Mouse (Mus musculus): Measurements from ENCODE around the gene Treml2. TPM values are rescaled to one million over a fixed set of nuclear protein-coding genes. Genes with fewer than 3 reads are reported as not detected.

Gene Treml2
- 0.12 TPM in 1 of 2 replicates, not detected in the other for polyA plus RNA-seq (2014; fragmentation: Nextera tagmentation; extraction: Ambion mirVana)

DNA sequence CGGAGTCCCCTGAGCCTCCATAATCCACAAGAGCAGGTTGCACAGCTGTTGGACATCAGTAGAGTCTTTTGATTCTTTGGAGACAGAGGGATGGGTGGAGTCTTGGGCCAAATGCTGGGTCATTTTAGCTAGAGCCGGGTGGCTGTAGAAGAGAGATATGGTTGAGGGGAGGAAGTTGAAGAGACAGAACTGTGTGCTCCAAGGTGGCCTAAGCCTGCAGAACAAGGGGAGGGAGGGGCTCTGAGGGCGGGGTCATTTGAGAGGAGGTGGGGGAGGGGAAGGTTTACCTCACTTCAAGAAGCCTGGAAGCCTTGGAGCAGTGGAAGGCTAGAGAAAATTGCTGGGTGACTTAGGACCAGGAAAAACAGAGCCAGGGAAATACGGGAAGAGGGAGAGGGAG lies at the start of gene Treml2:
Gene Treml2 (plus strand): TSS at position 296 of the 400 bp plus-strand sequence.
- Histone ChIP-seq H3K9me3 (ENCODE audit: control insufficient read depth, low read length) (no peaks in the 10 kb centered on the region), H3K4me1 (ENCODE audit: control insufficient read depth, insufficient read depth, low read length) (no peaks in the 10 kb centered on the region), H3K27ac (replicated peaks; ENCODE audit: low read depth, low read length) (no peak within 1 kb of the TSS), H3K4me3 (replicated peaks; ENCODE audit: low read depth, low read length) (no peak within 1 kb of the TSS), H3K36me3 (ENCODE audit: control insufficient read depth, insufficient read depth, low read length) (no peaks in the 10 kb centered on the region), H3K4me2 (ENCODE audit: low read length) (no peak within 1 kb of the TSS), H3K9ac (replicated peaks; ENCODE audit: low read length) (no peak within 1 kb of the TSS), H3K27me3 (ENCODE audit: control insufficient read depth, insufficient read depth, low read length) (no peaks in the 10 kb centered on the region)
- WGBS: 44% methylated on average over 3 of the region's 4 CpGs
- DNase-seq: no peak
- no peak for ATAC-seq (ENCODE audit: low FRiP score, low TSS enrichment)

DNA sequence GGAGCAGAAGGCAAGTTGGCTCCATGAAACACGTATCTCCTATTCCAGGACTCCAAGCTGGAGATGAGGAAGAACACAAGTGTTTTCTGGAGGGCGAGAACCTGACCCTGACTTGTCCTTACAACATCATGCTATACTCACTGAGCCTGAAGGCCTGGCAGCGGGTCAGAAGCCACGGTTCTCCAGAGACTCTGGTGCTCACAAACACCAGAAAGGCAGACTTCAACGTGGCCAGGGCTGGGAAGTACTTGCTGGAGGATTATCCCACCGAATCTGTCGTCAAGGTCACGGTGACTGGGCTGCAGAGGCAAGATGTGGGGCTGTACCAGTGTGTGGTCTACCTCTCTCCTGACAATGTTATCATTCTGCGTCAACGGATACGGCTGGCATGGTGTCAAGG lies 49.8 kb upstream of the Treml2 start:
- Histone ChIP-seq H3K9ac (replicated peaks; ENCODE audit: low read length) (no peak overlapping the region), H3K9me3 (ENCODE audit: control insufficient read depth, low read length) (no peaks in the 10 kb centered on the region), H3K4me2 (ENCODE audit: low read length) (no peak overlapping the region), H3K27ac (replicated peaks; ENCODE audit: low read depth, low read length) (no peak overlapping the region), H3K4me1 (ENCODE audit: control insufficient read depth, insufficient read depth, low read length) (no peaks in the 10 kb centered on the region), H3K4me3 (replicated peaks; ENCODE audit: low read depth, low read length) (no peak overlapping the region), H3K27me3 (ENCODE audit: control insufficient read depth, insufficient read depth, low read length) (no peaks in the 10 kb centered on the region), H3K36me3 (ENCODE audit: control insufficient read depth, insufficient read depth, low read length) (no peaks in the 10 kb centered on the region)
- no peak for DNase-seq
- WGBS: 81% methylated on average over 11 of the region's 11 CpGs
- ATAC-seq (ENCODE audit: low FRiP score, low TSS enrichment): no peak

DNA sequence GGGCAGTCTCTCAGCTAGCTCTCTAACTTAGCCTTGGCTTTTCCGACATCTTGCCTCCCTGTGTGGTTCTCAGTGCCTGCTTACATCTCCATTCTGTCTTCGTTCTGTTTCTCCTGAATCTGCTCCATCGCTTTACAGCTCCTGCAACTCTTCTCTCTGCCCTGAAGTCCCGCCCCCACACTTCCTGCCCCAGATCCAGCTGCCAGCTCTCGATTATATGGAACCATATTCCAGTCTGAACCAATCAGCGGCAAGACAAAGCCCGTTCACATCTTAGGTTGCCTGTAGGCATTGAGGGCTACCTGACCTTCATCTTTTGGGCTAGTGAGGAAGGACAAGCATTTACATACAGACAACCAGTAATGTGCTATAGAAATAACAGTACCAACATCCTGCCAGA lies 48.7 kb upstream of the Treml2 start:
- ATAC-seq (ENCODE audit: low FRiP score, low TSS enrichment): no peak
- Histone ChIP-seq H3K4me1 (ENCODE audit: control insufficient read depth, insufficient read depth, low read length) (no peaks in the 10 kb centered on the region), H3K27me3 (ENCODE audit: control insufficient read depth, insufficient read depth, low read length) (no peaks in the 10 kb centered on the region), H3K4me3 (replicated peaks; ENCODE audit: low read depth, low read length) (no peak overlapping the region), H3K27ac (replicated peaks; ENCODE audit: low read depth, low read length) (no peak overlapping the region), H3K9ac (replicated peaks; ENCODE audit: low read length) (no peak overlapping the region), H3K36me3 (ENCODE audit: control insufficient read depth, insufficient read depth, low read length) (no peaks in the 10 kb centered on the region), H3K4me2 (ENCODE audit: low read length) (no peak overlapping the region), H3K9me3 (ENCODE audit: control insufficient read depth, low read length) (no peaks in the 10 kb centered on the region)
- DNase-seq: no peak
- WGBS: 88% methylated on average over 7 of the region's 7 CpGs

DNA sequence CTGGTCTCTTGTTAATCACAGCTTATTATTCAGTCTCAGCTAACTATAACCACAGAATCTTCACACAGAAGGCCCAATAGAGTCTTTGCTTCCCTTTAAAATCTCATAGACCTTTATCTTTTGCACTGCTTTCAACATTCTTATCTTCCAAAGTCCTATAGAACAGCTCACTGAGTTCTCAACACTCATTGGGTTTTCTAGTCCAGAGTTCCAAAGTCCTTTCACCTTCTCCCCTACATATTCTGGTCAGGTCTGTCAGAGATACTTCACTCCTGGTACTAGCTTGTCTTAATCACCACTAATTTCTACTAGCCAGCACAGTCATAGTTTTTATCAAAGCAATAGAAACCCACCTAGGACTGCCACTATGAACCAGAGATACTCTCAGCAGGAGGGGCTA lies 42.7 kb upstream of the Treml2 start:
- Histone ChIP-seq H3K4me3 (replicated peaks; ENCODE audit: low read depth, low read length) (no peak overlapping the region), H3K4me2 (ENCODE audit: low read length) (no peak overlapping the region), H3K27me3 (ENCODE audit: control insufficient read depth, insufficient read depth, low read length) (no peaks in the 10 kb centered on the region)

DNA sequence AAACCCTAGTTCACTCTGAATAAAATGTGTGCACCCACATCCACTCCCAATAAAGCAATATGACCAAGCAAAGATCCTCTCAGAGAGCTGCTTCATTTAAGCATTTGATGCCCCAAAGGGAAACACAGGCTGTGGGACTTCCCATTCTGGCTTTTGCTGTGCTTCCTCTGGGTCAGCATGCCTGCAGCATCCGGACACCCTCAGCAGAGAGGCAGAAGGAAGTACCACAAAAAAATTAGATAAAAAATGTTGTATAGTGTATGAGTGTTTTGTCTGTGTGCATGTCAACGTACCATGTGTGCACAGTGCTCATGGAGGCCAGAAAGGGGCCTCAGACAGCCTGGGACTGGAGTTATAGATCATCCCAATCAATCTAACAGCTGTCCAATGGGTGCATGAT lies 37.4 kb upstream of the Treml2 start:
- no peak for DNase-seq
- no peak overlapping the region for H3K4me2 ChIP-seq (ENCODE audit: low read length)
- no peak for ATAC-seq (ENCODE audit: low FRiP score, low TSS enrichment)
- WGBS: 85% methylated on average over 2 of the region's 2 CpGs
- H3K27ac ChIP-seq (replicated peaks; ENCODE audit: low read depth, low read length): no peak overlapping the region
- no peaks in the 10 kb centered on the region for H3K4me1 ChIP-seq (ENCODE audit: control insufficient read depth, insufficient read depth, low read length)
- no peaks in the 10 kb centered on the region for H3K36me3 ChIP-seq (ENCODE audit: control insufficient read depth, insufficient read depth, low read length)
- H3K4me3 ChIP-seq (replicated peaks; ENCODE audit: low read depth, low read length): no peak overlapping the region
- H3K9ac ChIP-seq (replicated peaks; ENCODE audit: low read length): no peak overlapping the region
- H3K27me3 ChIP-seq (ENCODE audit: control insufficient read depth, insufficient read depth, low read length): no peaks in the 10 kb centered on the region
- H3K9me3 ChIP-seq (ENCODE audit: control insufficient read depth, low read length): peaks cover 5% of the 10 kb centered on the region; the same call in 1 of the 2 replicates

More for the DNA sequence above, 42.7 kb upstream of the Treml2 start:
- DNase-seq (no peak), ATAC-seq (ENCODE audit: low FRiP score, low TSS enrichment) (no peak)
- Histone ChIP-seq H3K4me1 (ENCODE audit: control insufficient read depth, insufficient read depth, low read length) (no peaks in the 10 kb centered on the region), H3K36me3 (ENCODE audit: control insufficient read depth, insufficient read depth, low read length) (no peaks in the 10 kb centered on the region), H3K9me3 (ENCODE audit: control insufficient read depth, low read length) (peaks cover 5% of the 10 kb centered on the region; the same call in 1 of the 2 replicates), H3K27ac (replicated peaks; ENCODE audit: low read depth, low read length) (no peak overlapping the region), H3K9ac (replicated peaks; ENCODE audit: low read length) (no peak overlapping the region)

DNA sequence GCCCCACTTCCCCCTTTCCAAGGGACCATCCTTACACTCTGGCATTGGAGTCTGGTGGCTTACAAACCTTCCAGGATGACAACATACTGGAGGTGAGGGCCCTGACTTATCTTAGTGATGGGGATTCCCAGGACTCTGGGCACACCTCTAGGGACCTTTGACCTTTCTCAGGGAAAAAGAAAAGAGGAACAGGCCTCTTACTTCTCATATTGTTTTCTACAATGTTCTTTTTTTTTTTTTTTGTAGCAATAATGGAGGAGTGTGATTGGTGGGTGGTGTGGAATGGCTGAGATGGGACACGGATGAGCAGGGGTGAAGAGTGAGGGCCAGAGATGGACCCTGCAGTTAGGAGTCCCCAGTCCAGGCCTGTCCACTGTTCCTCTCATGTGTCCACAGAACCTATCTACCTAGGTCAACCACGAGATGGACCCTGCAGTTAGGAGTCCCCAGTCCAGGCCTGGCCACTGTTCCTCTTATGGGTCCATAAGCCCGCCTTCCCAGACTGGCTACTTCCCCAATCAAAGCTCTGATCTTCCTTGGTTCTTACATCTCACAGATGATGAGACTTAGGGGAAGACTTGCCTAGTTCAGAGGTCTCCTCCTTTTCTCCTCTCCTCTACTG lies 35.4 kb upstream of the Treml2 start, which contains the start of gene Treml4:
Gene Treml4 (plus strand): TSS at position 555 of the 622 bp plus-strand sequence.
- Histone ChIP-seq H3K4me3 (replicated peaks; ENCODE audit: low read depth, low read length) (no peak within 1 kb of the TSS), H3K9me3 (ENCODE audit: control insufficient read depth, low read length) (peaks cover 5% of the 10 kb centered on the region; the same call in 1 of the 2 replicates), H3K4me2 (ENCODE audit: low read length) (no peak within 1 kb of the TSS), H3K27ac (replicated peaks; ENCODE audit: low read depth, low read length) (no peak within 1 kb of the TSS), H3K9ac (replicated peaks; ENCODE audit: low read length) (no peak within 1 kb of the TSS), H3K36me3 (ENCODE audit: control insufficient read depth, insufficient read depth, low read length) (no peaks in the 10 kb centered on the region), H3K4me1 (ENCODE audit: control insufficient read depth, insufficient read depth, low read length) (no peaks in the 10 kb centered on the region), H3K27me3 (ENCODE audit: control insufficient read depth, insufficient read depth, low read length) (no peaks in the 10 kb centered on the region)
- 93% methylated on average over 3 of the region's 3 CpGs for WGBS
- no peak for DNase-seq
- ATAC-seq (ENCODE audit: low FRiP score, low TSS enrichment): no peak

DNA sequence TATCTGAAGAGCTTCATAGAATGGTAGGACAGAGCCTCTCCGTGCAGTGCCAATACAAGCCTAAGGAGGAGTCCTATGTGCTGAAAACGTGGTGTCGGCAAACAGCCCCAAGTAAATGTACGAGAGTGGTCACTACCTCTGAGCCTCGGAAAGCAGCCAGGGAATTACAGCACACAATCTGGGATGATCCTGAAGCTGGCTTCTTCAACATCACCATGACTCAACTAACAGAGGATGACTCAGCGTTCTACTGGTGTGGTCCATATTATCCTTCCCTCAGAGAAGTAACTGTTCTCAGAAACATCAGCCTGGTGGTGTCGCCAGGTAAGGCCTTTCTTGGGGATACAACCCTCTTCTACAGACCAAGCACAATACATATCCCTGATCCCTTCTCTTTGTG lies 34.6 kb upstream of the Treml2 start:
- Histone ChIP-seq H3K9me3 (ENCODE audit: control insufficient read depth, low read length) (no peaks in the 10 kb centered on the region; the same call in 1 of the 2 replicates), H3K27ac (replicated peaks; ENCODE audit: low read depth, low read length) (no peak overlapping the region), H3K27me3 (ENCODE audit: control insufficient read depth, insufficient read depth, low read length) (no peaks in the 10 kb centered on the region), H3K4me1 (ENCODE audit: control insufficient read depth, insufficient read depth, low read length) (no peaks in the 10 kb centered on the region), H3K4me2 (ENCODE audit: low read length) (no peak overlapping the region), H3K9ac (replicated peaks; ENCODE audit: low read length) (no peak overlapping the region), H3K36me3 (ENCODE audit: control insufficient read depth, insufficient read depth, low read length) (no peaks in the 10 kb centered on the region), H3K4me3 (replicated peaks; ENCODE audit: low read depth, low read length) (no peak overlapping the region)
- no peak for DNase-seq
- ATAC-seq (ENCODE audit: low FRiP score, low TSS enrichment): no peak
- WGBS: 91% methylated on average over 7 of the region's 7 CpGs

DNA sequence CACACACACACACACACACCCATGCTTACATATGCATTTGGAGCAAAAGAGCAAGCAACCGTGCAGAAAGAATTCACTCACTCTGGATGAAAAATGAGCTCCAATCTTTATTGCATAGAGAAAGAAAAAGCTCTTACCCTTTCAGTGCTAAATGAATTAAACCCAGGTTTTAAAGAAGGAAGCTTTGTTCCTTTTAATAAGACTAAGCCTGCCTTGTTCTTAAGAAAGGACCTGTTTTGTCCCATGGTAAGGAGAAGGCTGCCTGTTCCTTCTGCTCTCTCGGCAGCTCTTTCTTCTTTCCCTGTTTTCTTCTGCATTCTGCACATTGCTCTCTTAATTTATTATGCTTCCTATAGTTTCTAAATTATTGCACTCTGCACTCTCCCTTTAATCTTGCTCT lies 33.2 kb upstream of the Treml2 start:
- ATAC-seq (ENCODE audit: low FRiP score, low TSS enrichment): no peak
- 9% methylated on average over 2 of the region's 2 CpGs for WGBS
- no peaks in the 10 kb centered on the region for H3K9me3 ChIP-seq (ENCODE audit: control insufficient read depth, low read length)
- H3K4me3 ChIP-seq (replicated peaks; ENCODE audit: low read depth, low read length): no peak overlapping the region
- no peak for DNase-seq
- H3K27me3 ChIP-seq (ENCODE audit: control insufficient read depth, insufficient read depth, low read length): no peaks in the 10 kb centered on the region
- H3K36me3 ChIP-seq (ENCODE audit: control insufficient read depth, insufficient read depth, low read length): no peaks in the 10 kb centered on the region
- no peak overlapping the region for H3K9ac ChIP-seq (replicated peaks; ENCODE audit: low read length)
- no peaks in the 10 kb centered on the region for H3K4me1 ChIP-seq (ENCODE audit: control insufficient read depth, insufficient read depth, low read length)
- no peak overlapping the region for H3K27ac ChIP-seq (replicated peaks; ENCODE audit: low read depth, low read length)
- H3K4me2 ChIP-seq (ENCODE audit: low read length): no peak overlapping the region

DNA sequence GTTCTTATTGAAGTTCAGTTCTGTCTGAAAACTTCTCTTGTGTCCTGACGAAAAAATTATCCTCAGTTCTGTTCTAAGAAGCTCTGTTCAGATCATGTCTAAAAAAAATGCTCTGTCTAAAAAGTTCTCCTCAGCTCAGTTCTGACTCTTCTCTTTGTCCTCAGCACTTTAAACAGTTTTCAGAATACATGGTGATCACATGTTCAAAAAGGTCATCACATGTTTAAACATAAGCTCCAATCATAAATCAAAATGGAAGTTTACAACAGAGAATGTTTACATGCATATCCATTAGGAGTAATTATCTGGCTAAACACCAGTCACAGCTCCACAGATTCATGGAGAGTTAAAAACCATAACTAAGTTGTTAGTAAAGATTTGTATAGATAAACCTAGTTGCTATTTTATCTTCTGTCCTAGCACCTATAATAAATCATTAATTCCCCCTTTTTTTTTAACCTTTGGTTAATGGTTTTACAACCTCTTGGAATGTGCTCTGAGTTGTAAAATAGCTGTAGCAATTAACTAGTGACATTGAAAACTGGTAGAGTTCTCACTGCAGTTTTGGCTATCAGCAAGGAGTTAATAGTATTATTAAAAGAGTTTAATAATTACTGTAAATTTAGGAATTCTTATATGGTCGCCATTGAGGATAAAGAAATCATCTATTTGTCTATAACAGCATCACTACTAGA lies 32.5 kb upstream of the Treml2 start:
- no peak for ATAC-seq (ENCODE audit: low FRiP score, low TSS enrichment)

More for the DNA sequence above, 32.5 kb upstream of the Treml2 start:
- Histone ChIP-seq H3K36me3 (ENCODE audit: control insufficient read depth, insufficient read depth, low read length) (no peaks in the 10 kb centered on the region), H3K4me2 (ENCODE audit: low read length) (no peak overlapping the region), H3K27ac (replicated peaks; ENCODE audit: low read depth, low read length) (no peak overlapping the region), H3K9me3 (ENCODE audit: control insufficient read depth, low read length) (no peaks in the 10 kb centered on the region), H3K4me1 (ENCODE audit: control insufficient read depth, insufficient read depth, low read length) (no peaks in the 10 kb centered on the region), H3K9ac (replicated peaks; ENCODE audit: low read length) (no peak overlapping the region), H3K27me3 (ENCODE audit: control insufficient read depth, insufficient read depth, low read length) (no peaks in the 10 kb centered on the region), H3K4me3 (replicated peaks; ENCODE audit: low read depth, low read length) (no peak overlapping the region)
- no peak for DNase-seq
- 41% methylated on average over 2 of the region's 2 CpGs for WGBS

All from midbrain, embryonic 14.5 days (tissue).